Mouse (Mus musculus): ENCODE data around the gene Slfn8. TPM values are rescaled to one million over a fixed set of nuclear protein-coding genes. Genes with fewer than 3 reads are reported as not detected.

Slfn8 gene
- 0.48 TPM for polyA plus RNA-seq (2015; fragmentation: Illumina TruSeq; extraction: RNeasy Lipid Tissue Mini Kit (QIAGEN cat#74804); ENCODE audit: low read depth, low replicate concordance)

GRCm38 (mm10) chr11:83020621-83021020 is at the start of gene Slfn8:
Gene Slfn8, minus strand, starts transcription at chr11:83020810.

DNA sequence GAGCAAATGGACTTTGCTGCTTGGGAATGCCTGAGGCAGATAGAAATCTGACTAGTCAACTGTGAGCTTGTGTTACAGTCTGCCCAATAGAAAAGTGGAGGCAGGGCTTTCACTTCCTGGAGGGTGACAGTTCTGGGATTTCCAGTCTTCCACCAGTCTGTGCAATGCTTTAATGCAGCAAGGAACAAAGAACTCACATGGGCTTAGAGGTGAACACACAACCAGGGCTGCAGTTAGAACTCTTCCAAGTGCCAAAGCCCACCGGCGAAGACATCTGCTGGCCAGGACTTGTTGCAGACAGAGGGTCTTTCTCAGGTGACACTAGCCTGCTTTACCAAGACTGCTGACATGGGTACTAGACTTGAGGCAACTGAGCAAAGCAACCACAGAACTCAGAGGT is 44.3 kb upstream of the Slfn8 start, which contains the start of gene Slfn2:
TSS of gene Slfn2 (plus strand) at position 167 of the 400 bp plus-strand sequence.

DNA sequence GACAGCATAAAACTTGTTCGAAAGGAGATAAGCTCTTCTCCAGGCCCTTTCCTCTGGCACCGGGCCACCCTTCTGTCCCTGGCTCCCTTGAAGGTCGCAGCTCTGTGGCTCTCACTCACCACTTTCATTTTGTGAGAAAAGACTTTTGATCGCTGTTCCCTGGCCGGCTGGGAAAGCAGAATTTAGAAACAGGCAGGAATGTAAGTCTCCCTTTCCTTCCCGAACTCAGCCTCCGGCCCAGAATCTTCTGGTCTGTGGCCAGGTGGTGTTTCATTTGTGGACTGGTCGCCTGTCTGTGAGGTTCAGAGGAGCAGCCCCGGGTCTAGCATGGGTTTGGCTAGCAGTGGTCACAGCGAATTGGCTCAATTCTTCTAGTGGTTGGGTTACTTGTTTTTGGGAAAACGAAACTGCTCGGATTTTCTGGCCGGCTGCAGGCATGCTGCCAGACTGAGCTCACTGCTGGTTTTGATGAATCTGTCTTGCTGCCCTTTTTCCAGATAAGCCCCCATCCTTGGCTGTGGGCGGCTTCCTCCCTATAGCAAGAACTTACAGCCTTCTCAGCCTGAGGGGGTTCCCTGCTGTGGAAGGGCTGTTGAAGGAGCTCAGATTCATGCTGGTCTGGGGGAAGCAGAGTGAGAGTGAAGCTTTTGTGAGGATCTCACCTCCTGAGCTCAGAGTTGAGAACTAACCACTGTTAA is 29.0 kb downstream of the Slfn8 start, which contains the start of gene Slfn9:
TSS of gene Slfn9 (minus strand) at position 362 of the 698 bp plus-strand sequence.

Other genes starting within 250 kb of the Slfn8 start
- gene Lig3, start 239.7 kb downstream of the Slfn8 start, polyA plus RNA-seq (2015; fragmentation: Illumina TruSeq; extraction: RNeasy Lipid Tissue Mini Kit (QIAGEN cat#74804); ENCODE audit: low read depth, low replicate concordance): 23.9 TPM
- gene Rffl, start 149.6 kb downstream of the Slfn8 start, polyA plus RNA-seq (2015; fragmentation: Illumina TruSeq; extraction: RNeasy Lipid Tissue Mini Kit (QIAGEN cat#74804); ENCODE audit: low read depth, low replicate concordance): 14.3 TPM
- gene Rad51d, start 130.2 kb downstream of the Slfn8 start, polyA plus RNA-seq (2015; fragmentation: Illumina TruSeq; extraction: RNeasy Lipid Tissue Mini Kit (QIAGEN cat#74804); ENCODE audit: low read depth, low replicate concordance): 19.3 TPM
- gene Fndc8, start 128.7 kb downstream of the Slfn8 start, polyA plus RNA-seq (2015; fragmentation: Illumina TruSeq; extraction: RNeasy Lipid Tissue Mini Kit (QIAGEN cat#74804); ENCODE audit: low read depth, low replicate concordance): not detected
- gene Nle1, start 112.4 kb downstream of the Slfn8 start, polyA plus RNA-seq (2015; fragmentation: Illumina TruSeq; extraction: RNeasy Lipid Tissue Mini Kit (QIAGEN cat#74804); ENCODE audit: low read depth, low replicate concordance): 21.1 TPM
- gene Unc45b, start 110.3 kb downstream of the Slfn8 start, polyA plus RNA-seq (2015; fragmentation: Illumina TruSeq; extraction: RNeasy Lipid Tissue Mini Kit (QIAGEN cat#74804); ENCODE audit: low read depth, low replicate concordance): 2.9 TPM
- gene Slfn5, start 69.5 kb downstream of the Slfn8 start, polyA plus RNA-seq (2015; fragmentation: Illumina TruSeq; extraction: RNeasy Lipid Tissue Mini Kit (QIAGEN cat#74804); ENCODE audit: low read depth, low replicate concordance): 3.8 TPM
- gene Slfn9, start 29.0 kb downstream of the Slfn8 start, polyA plus RNA-seq (2015; fragmentation: Illumina TruSeq; extraction: RNeasy Lipid Tissue Mini Kit (QIAGEN cat#74804); ENCODE audit: low read depth, low replicate concordance): 0.28 TPM
- 3.9 TPM for gene Slfn2, start 44.3 kb upstream of the Slfn8 start, polyA plus RNA-seq (2015; fragmentation: Illumina TruSeq; extraction: RNeasy Lipid Tissue Mini Kit (QIAGEN cat#74804); ENCODE audit: low read depth, low replicate concordance)
- not detected for gene Slfn1, start 96.0 kb upstream of the Slfn8 start, polyA plus RNA-seq (2015; fragmentation: Illumina TruSeq; extraction: RNeasy Lipid Tissue Mini Kit (QIAGEN cat#74804); ENCODE audit: low read depth, low replicate concordance)
- gene Slfn4, start 154.4 kb upstream of the Slfn8 start, polyA plus RNA-seq (2015; fragmentation: Illumina TruSeq; extraction: RNeasy Lipid Tissue Mini Kit (QIAGEN cat#74804); ENCODE audit: low read depth, low replicate concordance): not detected
- 0.45 TPM for gene Slfn3, start 170.5 kb upstream of the Slfn8 start, polyA plus RNA-seq (2015; fragmentation: Illumina TruSeq; extraction: RNeasy Lipid Tissue Mini Kit (QIAGEN cat#74804); ENCODE audit: low read depth, low replicate concordance)

All from brain, adult 10 weeks (tissue).